Mouse (Mus musculus) cerebellum, postnatal 10 days (tissue): ENCODE measurements at regions not wholly inside any gene's neighbourhood (a gene's known extent, or its start where the extent isn't known, plus 50 kb on each side); places are given as distances from the start of the nearest gene placed in this dataset.

ENCODE experiments used
- DNase-seq, 2 experiments: peaks; one replicate each; pipeline ENCODE4 v3.0.0; 2021; ENCODE audit warnings: mixed read lengths in 2 of 2

GRCm38 (mm10) chr2:50003866-50004265 lies 62.4 kb upstream of the Lypd6 start:
- DNase-seq: no peak

GRCm38 (mm10) chr2:50004674-50005527 lies 61.3 kb upstream of the Lypd6 start:
- peak in 1 of 2 experiments; percentile 4 for DNase-seq

- no peak for DNase-seq
Measured at GRCm38 (mm10) chr2:50008282-50008681, 57.9 kb upstream of the Lypd6 start.

- no peak for DNase-seq
Measured at GRCm38 (mm10) chr2:50010409-50010808, 55.8 kb upstream of the Lypd6 start.

- DNase-seq: no peak
Measured at GRCm38 (mm10) chr2:50012303-50012702, 53.9 kb upstream of the Lypd6 start.

GRCm38 (mm10) chr2:50013248-50013647 lies 53.0 kb upstream of the Lypd6 start:
- DNase-seq: no peak

- DNase-seq: no peak
Measured at GRCm38 (mm10) chr2:50013882-50014281, 52.3 kb upstream of the Lypd6 start.

GRCm38 (mm10) chr2:50014683-50015082 lies 51.5 kb upstream of the Lypd6 start:
- no peak for DNase-seq
